Mouse (Mus musculus): ENCODE results near the gene Lrrc45. TPM values are rescaled to one million over a fixed set of nuclear protein-coding genes. Genes with fewer than 3 reads are reported as not detected.
"Not testable (repeated sequence)": the region's sequence is repeated elsewhere in the genome, so short reads cannot be mapped to it uniquely, and the experiment has no call there.

The Lrrc45 gene
- total and polyA plus RNA-seq, 3 experiments: 31.0 to 45.1 TPM; not detected in 1

GRCm38 (mm10) chr11:120675875-120676274 is 37.9 kb upstream of the Lrrc45 start:
- H3K9ac ChIP-seq (ENCODE audit: control insufficient read depth, low read depth, low read length, poor library complexity, severe bottlenecking); H3K4me3 ChIP-seq (ENCODE audit: control insufficient read depth in 1 of 2, insufficient read depth in 1 of 2, low read depth in 2 of 2, low read length in 2 of 2); DNase-seq (ENCODE audit: low read depth, low spot score); H3K9me3 ChIP-seq (replicated peaks; ENCODE audit: insufficient read depth, low read length); H3K27ac ChIP-seq (ENCODE audit: control insufficient read depth, low read depth, low read length); H3K27me3 ChIP-seq (ENCODE audit: control insufficient read depth in 1 of 2, insufficient read depth in 2 of 2, low read length in 2 of 2); H3K79me2 ChIP-seq (ENCODE audit: control insufficient read depth, insufficient read depth, low read length, poor library complexity): not testable (repeated sequence)
- peaks cover 2 to 11% of the 10 kb centered on the region in 2 experiments; a peak in 3 of 4 replicates for H3K36me3 ChIP-seq (ENCODE audit: control insufficient read depth in 1 of 2, insufficient read depth in 2 of 2, low read length in 2 of 2)
- H3K4me1 ChIP-seq (ENCODE audit: control insufficient read depth in 1 of 2, insufficient read depth in 2 of 2, low read length in 2 of 2): peaks cover 0 to 11% of the 10 kb centered on the region in 2 experiments; a peak in 2 of 4 replicates
- peak; percentile 60 for TF ChIP-seq ZNF384 (IDR thresholded peaks at IDR 0.05; ENCODE audit: low read depth, low read length)

- H3K9me3 ChIP-seq (replicated peaks; ENCODE audit: insufficient read depth, low read length): no peaks in the 10 kb centered on the region
- peaks cover 5% of the 10 kb centered on the region; the same call in 1 of the 2 replicates for H3K79me2 ChIP-seq (ENCODE audit: control insufficient read depth, insufficient read depth, low read length, poor library complexity)
- H3K27me3 ChIP-seq (ENCODE audit: control insufficient read depth in 1 of 2, insufficient read depth in 2 of 2, low read length in 2 of 2): no peaks in the 10 kb centered on the region
- no peak overlapping the region for H3K4me3 ChIP-seq (ENCODE audit: control insufficient read depth in 1 of 2, insufficient read depth in 1 of 2, low read depth in 2 of 2, low read length in 2 of 2)
- peaks cover 0 to 11% of the 10 kb centered on the region in 2 experiments; a peak in 2 of 4 replicates for H3K4me1 ChIP-seq (ENCODE audit: control insufficient read depth in 1 of 2, insufficient read depth in 2 of 2, low read length in 2 of 2)
- DNase-seq (ENCODE audit: low read depth, low spot score): no peak
- H3K9ac ChIP-seq (ENCODE audit: control insufficient read depth, low read depth, low read length, poor library complexity, severe bottlenecking): no peak overlapping the region
- H3K27ac ChIP-seq (ENCODE audit: control insufficient read depth, low read depth, low read length): no peak overlapping the region
- peaks cover 2 to 11% of the 10 kb centered on the region in 2 experiments; a peak in 3 of 4 replicates for H3K36me3 ChIP-seq (ENCODE audit: control insufficient read depth in 1 of 2, insufficient read depth in 2 of 2, low read length in 2 of 2)
- TF ChIP-seq ZNF384 (IDR thresholded peaks at IDR 0.05; ENCODE audit: low read depth, low read length): no peak
- TF ChIP-seq HCFC1 (IDR thresholded peaks at IDR 0.05; ENCODE audit: low read depth, low read length): no peak
- TF ChIP-seq CTCF (IDR thresholded peaks at IDR 0.05 in 2 of 3, conservative IDR thresholded peaks at IDR 0.05 in 1 of 3; ENCODE audit: control insufficient read depth in 1 of 3, insufficient read depth in 1 of 3, low read depth in 2 of 3, low read length in 3 of 3, poor library complexity in 1 of 3, severe bottlenecking in 1 of 3): no peak
- no peak for TF ChIP-seq UBTF (IDR thresholded peaks at IDR 0.05; ENCODE audit: borderline replicate concordance, insufficient read depth, low read depth, low read length)
- no peak for TF ChIP-seq USF2 (IDR thresholded peaks at IDR 0.05; ENCODE audit: borderline replicate concordance in 1 of 2, insufficient read depth in 1 of 2, low read depth in 1 of 2, low read length in 2 of 2)
- no peak for TF ChIP-seq POLR2AphosphoS2 (IDR thresholded peaks at IDR 0.05; ENCODE audit: low read length)
- TF ChIP-seq MYC (IDR thresholded peaks at IDR 0.05; ENCODE audit: low read depth, low read length): no peak
- no peak for TF ChIP-seq GABPA (IDR thresholded peaks at IDR 0.05; ENCODE audit: low read depth, low read length)
- no peak for TF ChIP-seq POLR2AphosphoS5 (IDR thresholded peaks at IDR 0.05; ENCODE audit: borderline replicate concordance, low read depth, low read length)
- no peak for TF ChIP-seq BHLHE40 (IDR thresholded peaks at IDR 0.05; ENCODE audit: borderline replicate concordance, low read depth, low read length)
- TF ChIP-seq E2F4 (IDR thresholded peaks at IDR 0.05; ENCODE audit: borderline replicate concordance, low read depth, low read length): no peak
- TF ChIP-seq SMC3 (IDR thresholded peaks at IDR 0.05; ENCODE audit: low read depth, low read length): no peak
- no peak for TF ChIP-seq MAFK (IDR thresholded peaks at IDR 0.05; ENCODE audit: borderline replicate concordance, low read depth, low read length)
- no peak for TF ChIP-seq TBP (IDR thresholded peaks at IDR 0.05; ENCODE audit: low read depth, low read length)
- no peak for TF ChIP-seq MYB (IDR thresholded peaks at IDR 0.05; ENCODE audit: low read depth, low read length)
- TF ChIP-seq JUND (IDR thresholded peaks at IDR 0.05; ENCODE audit: low read depth, low read length): no peak
- no peak for TF ChIP-seq ETS1 (IDR thresholded peaks at IDR 0.05; ENCODE audit: low read depth, low read length)
- no peak for TF ChIP-seq CHD1 (IDR thresholded peaks at IDR 0.05; ENCODE audit: low read depth, low read length)
- TF ChIP-seq RCOR1 (IDR thresholded peaks at IDR 0.05; ENCODE audit: low read depth, low read length): no peak
- no peak for TF ChIP-seq EP300 (IDR thresholded peaks at IDR 0.05; ENCODE audit: low read depth in 1 of 2, low read length in 2 of 2)
These were observed 36.8 kb upstream of the Lrrc45 start for GRCm38 (mm10) chr11:120676951-120677350.

Measured in MEL (cell line).